Mouse (Mus musculus) gastrocnemius, postnatal 4 days (tissue): Measurements from ENCODE around the gene Espn. TPM values are rescaled to one million over a fixed set of nuclear protein-coding genes. Genes with fewer than 3 reads are reported as not detected.

Source experiments
- DNase-seq, 2 experiments: peaks; one replicate each; pipeline ENCODE4 v3.0.0; 2021 to 2022; ENCODE audit warnings: low spot score in 2 of 2, mixed read lengths in 2 of 2
- total RNA-seq, 2 experiments: library from RNA; stranded (reverse); gene quantifications; 2 replicates each; pipeline ENCODE4 v1.2.3; 2021

Espn gene
- total RNA-seq, 2 experiments from 2014 or later: 1.5 TPM

DNA sequence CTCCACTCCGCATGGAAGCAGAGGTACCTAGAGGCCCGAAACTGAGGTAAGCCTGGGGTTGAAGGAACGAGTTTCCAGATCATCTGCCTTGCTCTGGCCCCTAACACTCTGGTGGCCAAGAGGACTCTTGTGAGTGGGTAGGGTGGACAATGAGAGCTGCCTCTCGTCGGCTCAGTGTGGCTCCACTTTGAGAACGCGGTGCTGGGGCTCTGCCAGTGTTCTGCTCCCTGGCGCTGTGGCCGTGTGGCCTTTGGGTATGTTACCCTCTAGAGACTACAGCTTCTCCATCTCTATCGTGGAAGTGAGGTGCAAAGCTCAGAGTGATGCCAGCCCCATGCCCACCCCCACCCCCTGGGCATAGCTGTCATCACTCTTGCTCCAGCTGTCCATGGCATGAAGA is 79.5 kb downstream of the Espn start:
- no peak for DNase-seq

- peak in 1 of 2 experiments; percentile 61 for DNase-seq
Measured at GRCm38 (mm10) chr4:152072121-152072601, 80.0 kb downstream of the Espn start, which contains the start of gene Plekhg5. Gene Plekhg5 (plus strand): TSS chr4:152072498.

- no peak for DNase-seq
Measured at GRCm38 (mm10) chr4:152070494-152071396, 81.4 kb downstream of the Espn start.

Other genes with a start within 250 kb of the Espn start
- gene Dnajc11, start 218.7 kb downstream of the Espn start, total RNA-seq: 10 to 100 TPM; 60.8 to 81.1 TPM
- 10 to 100 TPM; 45.3 to 48.9 TPM for gene Thap3, start 163.4 kb downstream of the Espn start, total RNA-seq
- 10 to 100 TPM; 13.9 to 16.1 TPM for gene Phf13, start 156.1 kb downstream of the Espn start, total RNA-seq
- gene Klhl21, start 143.6 kb downstream of the Espn start, total RNA-seq: 10 to 100 TPM; 37.2 to 38.9 TPM
- 1 to 10 TPM; 5.5 to 5.7 TPM for gene Zbtb48, start 124.7 kb downstream of the Espn start, total RNA-seq
- 1 to 10 TPM; 3.0 to 3.5 TPM for gene Tas1r1, start 113.8 kb downstream of the Espn start, total RNA-seq
- gene Nol9, start 113.0 kb downstream of the Espn start, total RNA-seq: 10 to 100 TPM; 13.2 to 15.1 TPM
- 10 to 100 TPM; 22.2 to 31.9 TPM for gene Plekhg5, start 79.9 kb downstream of the Espn start, total RNA-seq
- 1 to 10 TPM; 1.9 to 2.0 TPM for gene Tnfrsf25, start 36.4 kb downstream of the Espn start, total RNA-seq
- gene Hes2, start 6.5 kb upstream of the Espn start, total RNA-seq: not detected
- 10 to 100 TPM; 13.5 to 17.6 TPM for gene Acot7, start 25.8 kb upstream of the Espn start, total RNA-seq
- gene Gpr153, start 121.9 kb upstream of the Espn start, total RNA-seq: 10 to 100 TPM; 47.5 to 49.4 TPM
- not detected for gene Hes3, start 139.3 kb upstream of the Espn start, total RNA-seq
- 10 to 100 TPM; 21.3 to 26.0 TPM for gene Icmt, start 144.9 kb upstream of the Espn start, total RNA-seq
- under 1 TPM in 1 of 2 experiments, not detected in 1; 0.32 TPM for gene Rnf207, start 166.6 kb upstream of the Espn start, total RNA-seq
- gene Rpl22, start 173.4 kb upstream of the Espn start, total RNA-seq: 100 to 1,000 TPM; 405 to 428 TPM
- under 1 TPM; 0.18 to 0.27 TPM for gene Chd5, start 186.3 kb upstream of the Espn start, total RNA-seq